Mouse (Mus musculus): ENCODE measurements at regions not wholly inside any gene's neighbourhood (a gene's known extent, or its start where the extent isn't known, plus 50 kb on each side); places are given as distances from the start of the nearest gene placed in this dataset.

DNA sequence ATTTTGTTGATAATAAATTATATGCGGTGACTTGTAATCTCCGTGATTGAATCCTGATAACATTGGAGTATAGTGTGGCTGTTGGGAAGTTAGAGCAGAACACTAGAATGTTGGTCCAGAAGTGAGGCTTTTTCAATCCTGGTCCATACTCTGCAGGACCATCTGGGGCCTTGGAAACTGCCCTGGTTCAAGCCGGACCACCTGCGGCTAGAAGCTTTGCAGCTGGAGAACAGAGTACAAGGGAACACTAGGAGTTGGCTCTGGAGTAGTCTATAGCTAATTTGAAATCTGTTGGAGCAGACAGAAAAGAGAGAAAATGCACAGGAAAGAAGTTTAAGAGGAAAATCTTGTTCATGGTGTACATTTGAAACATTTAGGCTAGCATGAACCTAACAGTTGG is 79.0 kb downstream of the Casp12 start:
- H3K4me2 ChIP-seq (replicated peaks; ENCODE audit: low read depth) = no peak overlapping the region
- ATAC-seq (ENCODE audit: low FRiP score, low TSS enrichment) = no peak

DNA sequence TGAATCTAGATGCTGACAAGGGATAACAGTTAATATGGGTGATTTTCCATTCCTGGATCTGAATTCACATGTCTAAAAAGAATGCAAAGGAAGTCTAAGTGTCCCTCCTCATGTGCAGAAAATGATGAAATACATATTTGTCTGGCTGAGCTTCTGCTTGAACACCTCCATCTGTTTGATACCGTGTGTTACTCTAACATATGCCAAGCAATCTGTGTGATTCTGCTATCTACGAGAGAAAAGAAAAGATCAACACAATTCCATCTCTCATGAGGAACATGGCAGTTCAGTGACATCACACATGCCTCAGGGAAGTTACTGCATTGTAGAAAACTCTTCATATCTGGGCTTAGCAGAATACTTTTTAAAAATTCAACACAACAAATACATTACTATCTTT is 103.0 kb downstream of the Casp12 start:
- Histone ChIP-seq H3K36me3 (ENCODE audit: control insufficient read depth, insufficient read depth, low read length) (no peaks in the 10 kb centered on the region), H3K4me1 (replicated peaks; ENCODE audit: control insufficient read depth, insufficient read depth) (no peaks in the 10 kb centered on the region), H3K27me3 (ENCODE audit: control insufficient read depth, insufficient read depth, low read length) (no peaks in the 10 kb centered on the region), H3K27ac (replicated peaks) (no peak overlapping the region), H3K9me3 (ENCODE audit: control insufficient read depth, low read length) (no peaks in the 10 kb centered on the region), H3K4me3 (ENCODE audit: low read depth, low read length) (no peak overlapping the region), H3K4me2 (replicated peaks; ENCODE audit: low read depth) (no peak overlapping the region), H3K9ac (ENCODE audit: low read length) (no peak overlapping the region)
- DNase-seq (ENCODE audit: low spot score) (no peak), ATAC-seq (ENCODE audit: low FRiP score, low TSS enrichment) (no peak)
- 78% methylated on average over 2 of the region's 2 CpGs for WGBS
- TF ChIP-seq CTCF (IDR thresholded peaks at IDR 0.05; ENCODE audit: low read depth) = no peak
- TF ChIP-seq EP300 (optimal IDR thresholded peaks at IDR 0.05) = no peak

More for the DNA sequence above, 79.0 kb downstream of the Casp12 start:
- no peaks in the 10 kb centered on the region for H3K27me3 ChIP-seq (ENCODE audit: control insufficient read depth, insufficient read depth, low read length)
- DNase-seq (ENCODE audit: low spot score) = no peak
- no peak overlapping the region for H3K9ac ChIP-seq (ENCODE audit: low read length)
- no peaks in the 10 kb centered on the region for H3K4me1 ChIP-seq (replicated peaks; ENCODE audit: control insufficient read depth, insufficient read depth)
- H3K4me3 ChIP-seq (ENCODE audit: low read depth, low read length) = no peak overlapping the region
- H3K27ac ChIP-seq (replicated peaks) = no peak overlapping the region
- WGBS = 83% methylated on average over 4 of the region's 4 CpGs
- TF ChIP-seq EP300 (optimal IDR thresholded peaks at IDR 0.05) (no peak), CTCF (IDR thresholded peaks at IDR 0.05; ENCODE audit: low read depth) (no peak)
- H3K36me3 ChIP-seq (ENCODE audit: control insufficient read depth, insufficient read depth, low read length) = no peaks in the 10 kb centered on the region
- H3K9me3 ChIP-seq (ENCODE audit: control insufficient read depth, low read length) = no peaks in the 10 kb centered on the region

DNA sequence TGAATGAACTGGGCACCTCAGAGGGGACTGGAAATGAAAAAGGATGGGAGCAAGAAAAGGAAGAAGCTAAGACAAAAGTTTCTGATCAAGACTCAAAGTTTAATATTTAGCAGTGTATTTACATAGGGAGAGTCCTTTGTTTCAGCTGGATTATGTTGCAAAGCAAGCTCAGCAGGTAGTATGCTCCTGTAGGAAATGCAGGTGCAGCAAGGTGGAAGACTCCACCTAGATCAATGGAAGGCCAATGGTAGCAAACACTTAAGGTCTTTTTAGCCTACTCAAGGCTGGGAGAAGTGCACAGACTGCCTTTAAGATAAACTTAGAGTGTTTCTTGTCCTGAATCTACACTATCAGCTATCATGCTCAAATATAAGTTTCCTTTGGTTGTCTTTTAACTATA is 111.4 kb downstream of the Casp12 start:
- Histone ChIP-seq H3K27ac (replicated peaks) (no peak overlapping the region), H3K9ac (ENCODE audit: low read length) (no peak overlapping the region), H3K4me1 (replicated peaks; ENCODE audit: control insufficient read depth, insufficient read depth) (no peaks in the 10 kb centered on the region), H3K4me3 (ENCODE audit: low read depth, low read length) (no peak overlapping the region), H3K9me3 (ENCODE audit: control insufficient read depth, low read length) (no peaks in the 10 kb centered on the region), H3K36me3 (ENCODE audit: control insufficient read depth, insufficient read depth, low read length) (no peaks in the 10 kb centered on the region), H3K4me2 (replicated peaks; ENCODE audit: low read depth) (no peak overlapping the region), H3K27me3 (ENCODE audit: control insufficient read depth, insufficient read depth, low read length) (no peaks in the 10 kb centered on the region)
- TF ChIP-seq CTCF (IDR thresholded peaks at IDR 0.05; ENCODE audit: low read depth) (no peak), EP300 (optimal IDR thresholded peaks at IDR 0.05) (no peak)
- DNase-seq (ENCODE audit: low spot score) (no peak), ATAC-seq (ENCODE audit: low FRiP score, low TSS enrichment) (no peak)

DNA sequence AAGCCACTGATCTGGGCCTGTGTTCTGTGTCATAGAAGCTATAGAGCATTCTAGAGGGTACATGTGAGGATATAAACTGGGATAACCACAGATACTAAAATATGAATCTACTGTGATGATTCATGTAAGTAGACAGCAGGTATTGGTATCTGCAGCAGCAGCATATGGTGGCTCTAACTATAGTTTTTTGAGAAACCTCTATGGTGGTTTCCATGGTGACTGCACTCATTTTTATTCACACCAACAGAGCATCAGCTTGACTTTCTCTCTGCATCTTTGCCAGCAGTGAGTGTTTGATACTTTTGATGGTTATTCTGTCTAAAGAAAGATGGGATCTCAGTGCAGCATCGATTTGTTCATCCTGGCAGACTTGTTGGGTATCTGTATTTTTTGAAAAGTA is 126.8 kb downstream of the Casp12 start:
- Histone ChIP-seq H3K4me3 (ENCODE audit: low read depth, low read length) (no peak overlapping the region), H3K36me3 (ENCODE audit: control insufficient read depth, insufficient read depth, low read length) (no peaks in the 10 kb centered on the region), H3K9me3 (ENCODE audit: control insufficient read depth, low read length) (no peaks in the 10 kb centered on the region), H3K9ac (ENCODE audit: low read length) (no peak overlapping the region), H3K27ac (replicated peaks) (no peak overlapping the region), H3K4me2 (replicated peaks; ENCODE audit: low read depth) (no peak overlapping the region), H3K4me1 (replicated peaks; ENCODE audit: control insufficient read depth, insufficient read depth) (no peaks in the 10 kb centered on the region), H3K27me3 (ENCODE audit: control insufficient read depth, insufficient read depth, low read length) (no peaks in the 10 kb centered on the region)
- 72% methylated on average over 1 of the region's 1 CpGs for WGBS
- TF ChIP-seq CTCF (IDR thresholded peaks at IDR 0.05; ENCODE audit: low read depth) (no peak), EP300 (optimal IDR thresholded peaks at IDR 0.05) (no peak)
- ATAC-seq (ENCODE audit: low FRiP score, low TSS enrichment) = no peak
- no peak for DNase-seq (ENCODE audit: low spot score)

DNA sequence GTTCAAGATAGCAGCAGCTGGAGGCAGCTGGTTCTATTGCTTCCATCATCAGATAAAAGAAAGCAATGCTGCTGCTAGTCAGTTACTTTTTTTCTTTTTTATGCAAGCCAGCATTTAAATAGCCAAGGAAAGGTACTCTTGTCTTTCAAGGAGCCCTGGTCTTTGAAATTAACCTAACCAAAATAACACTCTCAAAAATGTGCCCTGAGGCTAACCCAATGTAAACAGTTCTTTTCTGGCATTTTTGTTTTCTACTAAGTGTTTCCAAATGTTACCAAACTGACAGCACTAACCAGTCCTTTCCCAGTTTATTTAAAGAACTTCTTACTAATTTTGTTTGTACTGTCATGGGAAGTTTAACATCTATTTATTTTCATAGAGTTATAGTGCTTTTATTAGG is 129.0 kb downstream of the Casp12 start:
- DNase-seq (ENCODE audit: low spot score) (no peak), ATAC-seq (ENCODE audit: low FRiP score, low TSS enrichment) (no peak)
- Histone ChIP-seq H3K27ac (replicated peaks) (no peak overlapping the region), H3K9me3 (ENCODE audit: control insufficient read depth, low read length) (no peaks in the 10 kb centered on the region), H3K4me1 (replicated peaks; ENCODE audit: control insufficient read depth, insufficient read depth) (no peaks in the 10 kb centered on the region), H3K9ac (ENCODE audit: low read length) (no peak overlapping the region), H3K27me3 (ENCODE audit: control insufficient read depth, insufficient read depth, low read length) (no peaks in the 10 kb centered on the region), H3K36me3 (ENCODE audit: control insufficient read depth, insufficient read depth, low read length) (no peaks in the 10 kb centered on the region), H3K4me2 (replicated peaks; ENCODE audit: low read depth) (no peak overlapping the region), H3K4me3 (ENCODE audit: low read depth, low read length) (no peak overlapping the region)
- TF ChIP-seq CTCF (IDR thresholded peaks at IDR 0.05; ENCODE audit: low read depth) = no peak

DNA sequence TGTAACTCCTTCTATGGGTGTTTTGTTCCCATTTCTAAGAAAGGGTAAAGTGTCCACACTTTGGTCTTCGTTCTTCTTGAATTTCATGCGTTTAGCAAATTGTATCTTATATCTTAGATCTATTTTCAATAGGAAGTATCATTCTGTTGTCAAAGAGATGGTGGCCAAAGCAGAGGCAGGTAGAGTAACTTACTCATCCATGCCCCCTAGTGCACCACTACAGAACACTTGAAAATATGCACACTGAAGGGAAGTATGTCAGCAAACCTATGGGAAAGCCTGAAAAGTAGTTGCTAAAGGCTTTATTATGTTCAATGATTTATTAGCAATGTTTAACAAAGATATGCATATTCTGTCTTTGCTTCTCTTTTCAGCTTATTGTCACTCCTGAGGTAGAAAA is 140.0 kb downstream of the Casp12 start:
- no peak overlapping the region for H3K4me3 ChIP-seq (ENCODE audit: low read depth, low read length)
- no peaks in the 10 kb centered on the region for H3K9me3 ChIP-seq (ENCODE audit: control insufficient read depth, low read length)
- no peak overlapping the region for H3K9ac ChIP-seq (ENCODE audit: low read length)
- no peaks in the 10 kb centered on the region for H3K4me1 ChIP-seq (replicated peaks; ENCODE audit: control insufficient read depth, insufficient read depth)
- no peaks in the 10 kb centered on the region for H3K27me3 ChIP-seq (ENCODE audit: control insufficient read depth, insufficient read depth, low read length)
- no peak overlapping the region for H3K4me2 ChIP-seq (replicated peaks; ENCODE audit: low read depth)
- ATAC-seq (ENCODE audit: low FRiP score, low TSS enrichment) (no peak), DNase-seq (ENCODE audit: low spot score) (no peak)
- H3K36me3 ChIP-seq (ENCODE audit: control insufficient read depth, insufficient read depth, low read length) = no peaks in the 10 kb centered on the region
- no peak for TF ChIP-seq CTCF (IDR thresholded peaks at IDR 0.05; ENCODE audit: low read depth)
- no peak for TF ChIP-seq EP300 (optimal IDR thresholded peaks at IDR 0.05)
- no peak overlapping the region for H3K27ac ChIP-seq (replicated peaks)
- WGBS = 80% methylated on average over 2 of the region's 2 CpGs
